Mouse (Mus musculus) heart, postnatal 10 days (tissue): Measurements from ENCODE around the gene Emc1. TPM values are rescaled to one million over a fixed set of nuclear protein-coding genes. Genes with fewer than 3 reads are reported as not detected.
"Not testable (repeated sequence)": the region's sequence is repeated elsewhere in the genome, so short reads cannot be mapped to it uniquely, and the experiment has no call there.

Source experiments
- DNase-seq, 2 experiments: peaks; one replicate each; pipeline ENCODE4 v3.0.0; 2021
- intact Hi-C: fragments of 180-260 bp; cut with DNase I; formaldehyde crosslinking; loops from one replicate; pipeline ENCODE4 v1.15.1; 2025
- total RNA-seq, 2 experiments: library from RNA; stranded (reverse); gene quantifications; 2 replicates each; pipeline ENCODE4 v1.2.3; 2021

Emc1 gene
- total RNA-seq, 2 experiments from 2014 or later: 48.5 to 48.7 TPM

DNA sequence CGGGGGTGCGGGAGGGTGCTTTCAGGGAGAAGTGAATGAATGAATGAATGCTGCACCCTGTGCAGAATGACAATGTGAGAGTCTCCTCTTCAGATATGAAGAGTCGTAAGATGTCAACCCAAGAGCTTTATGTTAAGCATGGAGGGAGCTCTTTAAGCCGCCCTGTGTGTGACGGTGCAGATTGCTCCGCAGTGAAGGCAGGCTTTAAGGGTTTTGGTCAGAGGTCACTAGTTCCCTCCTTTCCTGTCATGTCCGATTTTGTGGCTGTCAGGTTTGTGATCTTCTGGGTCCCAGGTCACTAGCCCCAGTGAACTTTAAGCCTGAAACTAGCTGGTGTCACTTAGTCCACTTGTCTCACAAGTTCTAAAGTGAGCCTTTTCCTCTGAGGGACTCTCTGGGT, 445 bp downstream of the Emc1 start:
- DNase-seq: no peak
- intact Hi-C loops: no loop called here

DNA sequence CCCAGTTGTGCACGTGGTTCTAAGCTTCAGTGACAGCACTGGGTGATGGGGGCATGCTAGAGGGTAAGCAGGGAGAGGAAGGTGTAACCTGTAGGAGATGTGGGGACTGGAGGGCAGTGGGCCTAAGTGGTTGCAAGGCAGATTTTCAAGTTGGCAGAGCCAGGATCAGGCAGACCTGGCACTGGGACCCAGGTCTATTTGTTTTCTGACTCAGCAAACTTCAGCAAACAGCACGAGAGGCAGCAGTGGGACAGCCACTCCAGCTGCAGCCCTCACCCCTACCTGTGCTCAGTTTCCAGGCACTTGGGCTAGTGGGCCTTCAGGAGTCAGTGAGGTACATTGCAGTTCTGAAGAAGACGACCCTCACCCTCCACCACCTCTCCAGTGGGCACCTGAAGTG, 4.8 kb downstream of the Emc1 start:
- intact Hi-C loops: no loop called here
- no peak for DNase-seq

DNA sequence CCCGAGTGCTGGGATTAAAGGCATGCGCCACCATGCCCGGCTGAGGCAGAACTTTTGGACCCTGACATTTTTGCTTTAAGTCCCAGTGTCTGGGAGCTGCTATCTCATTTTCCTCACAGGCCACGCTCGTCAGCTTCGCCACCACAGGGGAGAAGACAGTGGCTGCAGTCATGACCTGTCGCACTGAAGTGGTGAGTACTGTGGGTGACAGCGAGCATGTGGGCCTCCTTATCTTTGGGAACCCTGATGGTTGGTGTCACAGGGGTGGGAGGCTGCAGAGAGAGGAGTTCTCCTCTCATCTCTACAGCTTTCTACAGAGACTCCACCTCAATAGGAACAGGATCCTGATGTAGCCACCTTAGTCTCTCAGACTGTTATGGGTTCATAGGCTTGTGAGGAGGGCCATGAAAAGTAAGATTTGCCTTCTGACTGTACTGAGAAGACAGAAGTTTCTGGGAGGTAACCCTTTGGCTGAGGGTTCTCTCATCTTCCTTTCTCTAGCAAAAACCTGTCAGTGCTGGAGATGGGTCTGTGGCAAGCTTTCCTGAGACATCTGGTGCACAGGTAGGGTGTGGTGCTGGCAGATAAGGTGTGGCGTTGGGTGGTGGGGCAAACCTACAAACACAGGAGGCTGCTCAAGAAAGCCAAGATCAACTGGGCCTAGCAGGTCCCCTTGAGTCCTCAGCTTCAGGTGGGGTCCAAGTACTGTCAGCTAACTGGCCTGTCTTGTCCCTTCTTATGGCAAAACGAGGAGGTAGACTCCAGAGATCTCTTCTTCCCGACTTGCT, 8.6 kb downstream of the Emc1 start:
- intact Hi-C loops: no loop called here
- no peak for DNase-seq

DNA sequence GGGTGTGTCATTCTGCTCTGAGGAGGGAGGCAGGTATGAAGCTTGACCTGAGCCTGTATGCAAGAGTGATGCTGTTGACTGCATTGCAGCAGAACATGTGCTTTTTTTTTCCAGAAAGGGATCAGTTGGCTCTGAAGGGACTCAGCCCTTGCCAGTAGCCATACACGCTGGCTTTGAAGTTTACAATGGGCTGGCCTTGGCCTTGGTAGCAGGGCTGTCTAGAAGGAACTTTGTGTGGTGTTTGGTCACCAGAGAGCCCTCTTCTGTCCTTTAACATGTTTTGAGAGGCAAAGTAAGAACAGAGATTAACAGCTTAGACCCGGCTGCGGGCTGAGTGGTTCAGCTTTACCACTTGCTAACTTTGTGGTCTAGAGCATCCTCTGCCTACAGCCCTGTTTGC, 14.9 kb downstream of the Emc1 start:
- DNase-seq: no peak
- intact Hi-C loops: no loop called here

DNA sequence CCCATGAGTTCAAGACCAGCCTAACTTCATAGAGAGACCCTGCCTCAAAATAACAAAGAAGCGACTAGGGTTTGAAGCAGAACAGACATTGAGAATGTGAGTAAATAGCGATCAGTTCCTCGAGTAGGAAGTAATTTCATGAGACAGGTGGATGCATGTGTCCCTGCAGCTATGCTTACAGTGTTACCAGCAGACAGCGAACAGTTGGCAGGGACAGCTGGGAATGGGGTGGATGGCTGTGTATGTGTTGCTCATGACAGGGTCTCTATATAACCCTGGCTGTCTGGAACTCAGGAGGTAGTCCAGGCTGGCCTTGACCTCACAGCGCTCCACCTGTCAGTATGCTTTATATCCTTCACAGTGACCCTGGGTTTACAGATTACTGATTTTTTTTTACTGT, 15.7 kb downstream of the Emc1 start:
- intact Hi-C loops: no loop called here
- DNase-seq: no peak

DNA sequence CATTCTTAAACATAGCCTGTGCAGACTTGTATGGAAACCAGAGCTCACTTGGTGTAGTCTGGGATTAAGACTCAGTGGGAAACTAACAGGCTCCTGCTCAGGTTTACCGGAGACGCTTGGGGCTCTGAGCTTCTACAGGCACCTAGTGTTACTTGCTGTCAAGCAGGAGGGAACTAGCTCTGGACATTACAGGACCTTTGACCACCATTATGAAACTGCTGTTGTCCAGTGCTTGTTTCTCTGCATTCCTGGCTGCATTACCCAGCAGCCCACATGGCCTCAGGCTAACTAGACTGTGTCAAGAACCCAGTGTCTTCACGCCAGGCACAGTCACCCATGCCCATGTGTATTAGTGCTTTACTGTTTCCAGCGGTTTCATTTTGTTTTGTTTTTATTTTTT, 20.7 kb downstream of the Emc1 start:
- DNase-seq: no peak

DNA sequence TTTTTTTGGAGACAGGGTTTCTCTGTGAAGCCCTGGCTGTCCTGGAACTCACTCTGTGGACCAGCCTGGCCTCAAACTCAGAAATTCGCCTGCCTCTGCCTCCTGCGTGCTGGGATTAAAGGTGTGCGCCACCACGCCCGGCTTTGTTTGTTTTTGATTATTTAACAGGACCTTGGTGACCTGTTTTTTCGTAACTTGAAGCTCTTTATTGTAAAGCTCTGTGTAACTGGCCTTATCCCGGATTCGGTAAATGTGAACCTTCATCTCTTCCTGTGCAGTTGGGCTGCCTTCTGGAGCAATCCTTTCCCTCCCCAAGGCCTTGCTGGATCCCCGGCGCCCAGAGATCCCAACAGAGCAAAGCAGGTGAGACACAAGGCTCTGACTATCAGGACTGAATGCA, 21.1 kb downstream of the Emc1 start:
- intact Hi-C loops: no loop called here
- DNase-seq: no peak

More for the DNA sequence above, 20.7 kb downstream of the Emc1 start:
- intact Hi-C loops: no loop called here

DNA sequence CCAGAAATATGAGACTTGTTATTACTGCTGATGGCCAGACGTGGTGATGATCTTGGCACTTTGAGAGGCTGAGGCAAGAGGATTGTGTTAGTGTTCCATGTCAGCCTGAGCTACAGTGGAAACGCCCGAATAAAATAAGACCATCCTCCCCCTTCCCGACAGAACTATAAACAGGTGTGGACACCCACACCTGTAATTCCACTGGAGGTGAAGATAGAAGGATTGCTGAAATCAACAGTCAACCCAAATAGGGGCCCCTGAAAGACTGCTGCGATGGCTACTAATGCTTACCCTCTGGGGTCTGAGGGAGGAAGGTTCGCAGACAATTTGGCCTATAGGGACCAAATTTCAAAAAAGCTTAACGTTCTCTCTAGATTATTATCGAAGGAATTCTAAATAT, 27.3 kb downstream of the Emc1 start:
- intact Hi-C loops: no loop called here
- DNase-seq: peak in 1 of 2 experiments; percentile 7

DNA sequence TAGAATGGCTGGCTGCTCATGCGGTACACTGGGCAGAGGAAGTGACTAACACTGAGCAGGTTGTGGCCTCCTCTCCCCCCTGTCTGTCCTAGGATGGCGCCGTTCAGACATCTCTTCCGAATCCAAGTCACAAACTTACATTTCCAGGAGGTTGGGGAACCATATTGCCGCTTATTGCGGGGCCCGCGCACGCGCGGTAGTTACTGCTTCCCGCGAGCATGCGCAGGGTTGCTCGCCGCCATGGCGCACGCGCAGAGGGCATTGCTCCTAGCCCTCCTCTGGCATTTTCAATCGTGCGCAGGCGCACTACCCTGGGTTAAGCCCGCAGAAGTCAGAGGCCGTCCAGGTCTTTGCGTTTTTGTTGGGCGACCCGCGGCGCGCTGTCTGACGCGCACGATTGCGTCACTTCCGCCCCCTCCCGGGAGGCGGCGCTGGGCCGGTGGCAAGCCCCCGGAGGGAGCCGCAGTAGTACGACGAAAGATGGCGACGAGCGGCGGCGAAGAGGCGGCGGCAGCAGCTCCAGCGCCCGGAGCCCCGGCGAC, 27.9 kb downstream of the Emc1 start:
- intact Hi-C loops: no loop called here
- DNase-seq: peak; percentile 100

DNA sequence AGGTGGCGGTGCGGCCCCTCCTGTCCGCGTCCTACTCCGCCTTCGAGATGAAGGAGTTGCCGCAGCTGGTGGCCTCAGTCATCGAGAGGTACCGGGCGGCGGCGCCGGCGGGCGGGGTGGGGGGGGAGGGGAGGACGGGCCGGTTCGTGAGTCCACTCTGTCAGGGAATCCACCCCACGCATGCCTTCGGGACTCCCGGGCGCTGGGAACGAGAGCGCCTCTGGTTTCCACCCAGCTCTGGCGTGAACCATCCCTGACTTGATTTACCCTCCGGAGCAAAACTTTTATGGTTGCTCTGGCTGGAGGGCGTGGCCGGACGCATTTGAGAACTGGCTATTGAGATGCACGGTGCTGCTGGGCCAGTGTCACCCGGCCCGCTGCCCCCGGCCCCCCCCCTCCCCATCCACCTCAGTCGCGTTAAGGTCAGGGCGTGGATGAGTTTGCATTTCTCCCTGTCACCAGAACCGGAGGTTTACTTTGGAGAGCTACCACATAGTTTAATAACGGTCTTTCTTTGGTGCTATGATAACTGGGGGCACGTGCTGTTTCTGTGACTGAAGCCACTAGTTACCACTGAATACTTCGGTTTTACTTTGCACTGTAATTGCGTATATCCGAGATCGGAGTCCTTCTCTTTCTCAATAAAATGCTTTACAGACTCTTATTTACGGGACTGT, 28.5 kb downstream of the Emc1 start:
- intact Hi-C loops: no loop called here
- DNase-seq: peak in 1 of 2 experiments; percentile 7

DNA sequence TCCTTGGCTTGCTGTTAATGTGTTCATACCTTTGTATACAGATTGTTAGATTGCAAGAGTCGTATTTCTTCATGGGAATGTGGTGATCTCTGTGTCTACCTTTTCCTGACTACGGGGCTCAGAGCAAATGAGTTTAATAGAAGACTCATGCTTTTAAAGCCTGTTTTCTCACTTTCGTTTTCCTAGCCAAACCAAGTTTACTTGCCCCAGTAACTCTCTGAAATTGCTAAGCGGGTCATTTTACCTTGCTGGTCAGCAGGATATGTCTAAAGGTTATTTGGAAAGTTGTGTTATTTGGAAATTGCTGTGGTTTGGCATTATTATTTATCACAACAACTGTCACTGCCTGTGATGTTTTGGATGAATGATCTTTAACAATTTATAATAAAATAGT, 29.1 kb downstream of the Emc1 start:
- intact Hi-C loops: no loop called here
- no peak for DNase-seq

DNA sequence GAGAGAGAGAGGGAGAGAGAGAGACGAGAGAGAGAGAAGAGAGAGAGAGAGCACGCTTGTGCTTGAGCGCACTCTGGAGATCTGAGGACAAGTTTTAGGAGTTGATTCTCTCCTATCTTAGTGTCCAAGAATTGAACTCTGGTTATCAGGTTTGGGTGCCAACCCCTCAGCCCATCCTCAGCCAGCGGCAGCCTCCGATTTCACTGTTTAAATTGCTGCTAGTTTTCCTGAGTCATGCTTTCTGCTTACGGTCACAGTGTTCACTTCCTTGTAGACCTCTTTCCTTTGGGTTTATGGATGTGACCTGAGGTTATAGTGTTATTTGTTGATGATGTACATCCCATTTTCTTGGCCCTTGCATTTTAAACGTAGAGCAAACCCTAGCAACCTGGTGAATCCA, 29.8 kb downstream of the Emc1 start:
- intact Hi-C loops: no loop called here
- no peak for DNase-seq

DNA sequence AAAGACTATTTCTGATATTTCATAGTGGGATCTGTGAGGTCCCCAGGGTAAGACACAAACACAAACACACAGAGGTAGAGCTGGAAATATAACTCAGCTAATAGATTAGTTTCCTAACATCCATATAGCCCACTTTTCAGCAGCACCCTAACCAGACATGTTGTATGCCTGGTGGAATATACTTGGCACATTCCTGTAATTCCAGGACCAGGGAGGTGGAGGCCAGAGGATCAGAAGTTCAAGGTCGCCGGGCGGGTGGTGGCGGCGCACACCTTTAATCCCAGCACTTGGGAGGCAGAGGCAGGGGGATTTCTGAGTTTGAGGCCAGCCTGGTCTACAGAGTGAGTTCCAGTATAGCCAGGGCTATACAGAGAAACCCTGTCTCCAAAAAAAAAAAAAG, 33.5 kb downstream of the Emc1 start:
- intact Hi-C loops, DNase-seq: not testable (repeated sequence)

DNA sequence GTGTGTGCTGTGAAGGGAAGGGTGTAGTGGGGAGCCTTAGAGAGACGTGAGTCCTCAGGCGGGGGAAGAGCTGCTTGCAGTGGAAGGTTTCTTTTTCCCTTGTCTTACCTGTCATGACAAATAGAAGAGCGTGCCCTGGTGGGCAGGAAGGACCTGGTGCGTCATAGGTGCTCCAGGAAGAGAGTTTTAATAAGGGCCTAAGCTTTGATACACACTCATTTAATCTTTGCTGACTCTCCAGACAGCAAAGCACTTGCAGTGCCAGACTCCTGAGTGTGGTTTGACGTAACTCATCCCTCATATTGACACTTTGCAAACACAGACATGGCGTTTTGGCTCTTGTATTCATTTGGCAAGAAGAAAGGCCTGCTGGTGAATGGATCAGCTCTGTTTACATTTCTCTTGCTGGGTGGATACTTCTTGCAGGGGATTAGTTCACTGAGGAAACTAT, 34.5 kb downstream of the Emc1 start:
- DNase-seq: peak; percentile 43 to 45
- intact Hi-C loops: no loop called here

DNA sequence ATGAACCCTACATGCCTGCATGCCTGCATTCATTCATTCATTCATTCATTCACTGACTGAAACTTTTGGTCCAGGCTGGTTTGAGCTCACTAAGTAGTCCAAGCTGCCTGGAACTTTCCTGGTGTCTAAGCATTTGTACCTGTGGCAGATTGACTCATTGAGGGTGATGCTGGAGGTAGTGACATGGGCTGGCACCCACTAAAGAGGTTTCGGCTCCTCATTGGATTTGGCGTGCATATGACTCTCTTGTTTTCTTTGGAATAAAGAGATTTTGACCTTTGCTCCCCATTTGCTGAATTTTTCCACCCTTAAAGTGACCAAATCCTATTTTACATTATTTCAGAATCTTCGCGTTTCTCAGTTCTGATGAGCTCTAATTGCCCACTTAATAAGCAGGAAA, 37.2 kb downstream of the Emc1 start:
- no peak for DNase-seq
- intact Hi-C loops: no loop called here

DNA sequence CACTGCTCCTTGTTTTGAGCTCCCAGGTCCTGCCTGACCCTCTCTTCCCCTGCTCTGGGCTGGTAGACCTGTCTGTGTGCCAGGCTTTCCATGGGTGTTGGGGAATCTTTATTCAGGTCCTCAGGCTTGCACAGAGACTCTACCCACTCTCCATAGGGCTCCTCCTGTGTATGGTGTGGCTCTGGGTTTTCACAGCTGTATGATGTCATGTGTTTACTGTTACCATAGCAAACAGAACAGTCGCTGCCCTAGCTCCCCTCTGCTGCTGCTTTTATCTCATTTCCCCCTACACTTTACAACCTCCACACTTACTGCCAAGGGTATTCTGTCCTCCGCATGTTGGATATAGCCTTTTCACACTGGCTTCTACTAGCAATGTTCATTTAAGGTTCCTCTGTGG, 43.0 kb downstream of the Emc1 start:
- intact Hi-C loops: no loop called here
- peak in 1 of 2 experiments; percentile 6 for DNase-seq

DNA sequence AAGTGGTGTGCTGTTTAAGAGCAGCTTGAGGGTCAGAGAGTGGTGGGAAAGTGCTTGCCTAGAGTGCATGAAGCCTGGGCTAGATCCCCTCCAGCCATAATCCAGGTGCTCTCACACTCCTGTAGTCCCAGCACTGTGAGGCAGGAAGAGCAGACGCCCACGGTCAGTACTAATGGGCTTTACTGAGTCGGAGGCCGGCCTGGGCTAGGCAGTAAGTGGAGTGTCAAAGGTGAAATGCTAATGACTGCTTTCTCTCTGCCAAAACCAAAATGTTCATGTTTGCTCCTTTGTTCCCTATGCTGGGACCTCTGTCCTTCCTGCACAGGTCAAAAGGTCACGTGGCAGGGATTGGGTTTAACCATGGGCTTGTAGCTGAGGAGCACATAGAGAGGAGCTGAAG, 48.1 kb downstream of the Emc1 start:
- intact Hi-C loops: no loop called here
- DNase-seq: no peak

DNA sequence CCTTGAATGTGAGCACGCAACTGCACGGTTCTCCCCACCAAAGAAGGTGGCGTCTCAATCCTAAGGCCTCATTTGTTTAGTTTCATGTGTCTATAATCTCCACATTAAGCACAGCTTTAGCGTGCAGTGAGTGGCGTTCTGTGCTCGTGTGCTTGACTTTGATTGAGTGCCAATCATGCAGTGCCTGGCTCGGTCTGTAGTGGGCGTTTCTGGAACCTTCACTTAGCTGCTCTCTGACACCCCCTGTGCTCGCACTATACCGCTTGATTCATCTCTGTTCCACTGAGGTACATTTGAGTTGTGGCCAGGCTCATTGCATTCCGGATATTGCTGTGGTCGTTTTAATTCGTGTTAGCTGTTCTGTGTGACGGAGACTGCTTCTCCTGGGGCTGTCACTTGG, 50.8 kb downstream of the Emc1 start:
- DNase-seq: no peak
- intact Hi-C loops: no loop called here

DNA sequence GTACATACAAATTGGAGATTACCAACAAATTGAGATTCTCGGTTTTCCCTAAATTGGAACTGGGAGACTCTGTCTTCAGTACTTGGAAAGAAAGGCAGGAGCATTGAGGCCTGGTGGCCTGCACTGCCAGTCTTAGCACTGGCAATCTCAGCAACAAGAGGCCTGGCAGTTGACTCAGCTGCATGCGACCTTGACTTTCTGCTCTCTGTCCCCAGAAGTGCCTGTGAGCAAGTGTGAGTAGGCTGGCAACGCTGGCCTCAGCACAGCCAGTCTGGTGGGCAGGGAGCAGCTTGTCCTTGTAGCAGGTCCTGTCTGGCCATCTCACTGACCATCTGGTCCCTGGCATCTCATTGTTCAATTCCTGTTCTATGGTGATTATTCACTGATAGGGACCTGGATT, 59.0 kb downstream of the Emc1 start:
- intact Hi-C loops: no loop called here
- peak; percentile 52 to 53 for DNase-seq

DNA sequence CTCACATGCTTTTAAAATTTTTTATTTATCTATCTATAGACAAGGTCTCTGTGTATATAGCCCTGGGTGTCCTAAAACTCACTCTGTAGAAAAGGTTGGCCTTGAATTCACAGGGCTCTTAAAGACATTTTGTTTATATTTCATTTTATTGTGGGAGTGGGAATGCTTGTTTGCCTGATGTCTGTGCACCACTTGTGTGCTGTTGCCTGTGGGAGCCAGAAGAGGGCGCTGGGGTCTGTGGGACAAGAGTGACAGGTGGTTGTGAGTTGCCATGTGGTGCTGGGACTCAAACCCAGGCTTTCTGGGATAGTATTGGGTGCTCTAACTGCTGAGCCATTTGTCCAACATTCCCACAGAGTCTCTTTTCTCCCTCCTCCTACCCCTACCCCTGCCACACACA, 65.5 kb downstream of the Emc1 start:
- intact Hi-C loops: no loop called here
- no peak for DNase-seq

DNA sequence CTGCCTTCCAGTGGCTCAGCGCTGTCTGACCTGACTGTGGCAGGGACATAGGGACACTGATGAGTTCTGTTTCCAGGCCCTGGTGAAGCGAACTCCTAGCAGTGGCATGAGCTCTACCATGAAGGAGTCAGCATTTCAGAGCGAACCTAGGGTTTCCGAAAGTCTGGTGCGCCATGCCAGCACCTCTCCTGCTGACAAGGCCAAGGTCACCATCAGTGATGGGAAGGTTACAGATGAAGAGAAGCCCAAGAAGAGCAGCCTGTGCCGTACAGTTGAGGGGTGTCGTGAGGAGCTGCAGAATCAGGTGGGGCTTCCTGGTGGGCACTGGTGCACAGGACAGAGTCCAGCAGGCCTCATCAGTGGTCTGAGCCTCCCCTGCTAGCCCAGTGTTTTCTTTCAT, 69.2 kb downstream of the Emc1 start:
- DNase-seq: no peak
- intact Hi-C loops: no loop called here

DNA sequence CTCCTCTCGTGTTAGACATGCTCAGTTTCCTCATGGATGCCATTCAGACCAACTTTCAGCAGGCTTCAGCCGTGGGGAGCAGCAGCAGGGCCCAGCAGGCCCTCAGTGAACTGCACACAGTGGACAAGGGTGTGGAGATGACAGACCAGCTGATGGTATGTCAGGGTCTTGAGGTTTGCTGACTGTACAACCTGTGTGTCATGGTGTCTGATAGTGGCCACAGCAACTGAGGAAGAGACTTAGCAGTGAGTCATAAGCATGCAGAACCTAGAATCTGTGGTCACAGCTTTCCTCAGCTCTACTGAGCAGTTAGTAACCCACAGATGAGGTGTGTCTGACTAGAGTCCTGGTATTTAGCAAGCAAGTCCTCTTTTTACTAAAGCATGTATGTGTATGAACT, 70.0 kb downstream of the Emc1 start:
- intact Hi-C loops: no loop called here
- no peak for DNase-seq
